Mouse (Mus musculus) liver, embryonic 12.5 days (tissue): ENCODE results near the gene Nrros. TPM values are rescaled to one million over a fixed set of nuclear protein-coding genes. Genes with fewer than 3 reads are reported as not detected.

Experiments used
- ATAC-seq: fragments of 200-750 bp; cut with Nextera tagmentation; 2 replicates; pipeline ENCODE4 v1.8.0; 2017; ENCODE audit warnings: moderate number of reproducible peaks, mild to moderate bottlenecking, moderate library complexity
- H3K27ac ChIP-seq: fragments of 300-500 bp; sonication (generic); 2 replicates; pipeline ENCODE4 v1.5.1; 2016; ENCODE audit warnings: mild to moderate bottlenecking
- H3K27me3 ChIP-seq: fragments of 300-500 bp; sonication (generic); replicated peaks from 2 replicates; pipeline ENCODE4 v1.6.1; 2016; ENCODE audit warnings: mild to moderate bottlenecking, moderate library complexity
- H3K36me3 ChIP-seq: fragments of 300-500 bp; sonication (generic); 2 replicates; pipeline ENCODE4 v1.6.1; 2016; ENCODE audit warnings: mild to moderate bottlenecking, moderate library complexity
- H3K4me1 ChIP-seq: fragments of 300-500 bp; sonication (generic); 2 replicates; pipeline ENCODE4 v1.6.1; 2016
- H3K4me2 ChIP-seq: fragments of 300-500 bp; sonication (generic); 2 replicates; pipeline ENCODE4 v1.6.1; 2016; ENCODE audit warnings: mild to moderate bottlenecking, moderate library complexity
- H3K4me3 ChIP-seq: fragments of 300-500 bp; sonication (generic); 2 replicates; pipeline ENCODE4 v1.5.1; 2016; ENCODE audit warnings: mild to moderate bottlenecking, moderate library complexity
- H3K9ac ChIP-seq: fragments of 300-500 bp; sonication (generic); 2 replicates; pipeline ENCODE4 v1.6.1; 2016; ENCODE audit warnings: mild to moderate bottlenecking, moderate library complexity
- H3K9me3 ChIP-seq: fragments of 300-500 bp; sonication (generic); replicated peaks from 2 replicates; pipeline ENCODE4 v1.6.1; 2016; ENCODE audit warnings: mild to moderate bottlenecking, moderate library complexity
- WGBS: fragments of 180-500 bp; shearing (Covaris S2); methylation state at CpG from one replicate; pipeline ENCODE4 v1.1.7; 2016; ENCODE audit not compliant: insufficient replicate concordance; 5-methylcytosine and 5-hydroxymethylcytosine counted together
- polyA plus RNA-seq: library from polyadenylated mRNA; unstranded; fragments of >200 nt; fragmentation: Nextera tagmentation; extraction: Ambion mirVana; gene quantifications from 2 replicates; pipeline ENCODE4 v1.2.1, GENCODE M21; 2016

The Nrros gene
- 26.5 and 29.9 TPM in 2 replicates for polyA plus RNA-seq

- Histone ChIP-seq H3K4me3 (peak within 1 kb of the TSS; percentile 59), H3K27ac (peak within 1 kb of the TSS; percentile 62), H3K27me3 (no peaks in the 10 kb centered on the region), H3K36me3 (peaks cover 11% of the 10 kb centered on the region), H3K9me3 (no peaks in the 10 kb centered on the region), H3K4me1 (peaks cover 44% of the 10 kb centered on the region), H3K9ac (peak within 1 kb of the TSS; percentile 72), H3K4me2 (peak within 1 kb of the TSS; percentile 82)
- peak; percentile 76 for ATAC-seq
- under 1% methylated on average over 25 of the region's 25 CpGs for WGBS
These were observed at the start of gene Nrros for GRCm38 (mm10) chr16:32165281-32165821. TSS of gene Nrros (minus strand) at chr16:32165594.

GRCm38 (mm10) chr16:32214804-32215576, 49.6 kb upstream of the Nrros start:
- H3K9ac ChIP-seq, result no peak overlapping the region
- H3K4me1 ChIP-seq, result no peaks in the 10 kb centered on the region
- H3K27ac ChIP-seq, result no peak overlapping the region
- H3K9me3 ChIP-seq, result peaks cover 5% of the 10 kb centered on the region
- no peak overlapping the region for H3K4me2 ChIP-seq
- no peak overlapping the region for H3K4me3 ChIP-seq
- 58% methylated on average over 17 of the region's 17 CpGs for WGBS
- no peak for ATAC-seq
- H3K27me3 ChIP-seq, result no peaks in the 10 kb centered on the region
- no peaks in the 10 kb centered on the region for H3K36me3 ChIP-seq

GRCm38 (mm10) chr16:32214156-32214555, 48.8 kb upstream of the Nrros start:
- H3K9ac ChIP-seq, result no peak overlapping the region
- no peak for ATAC-seq
- no peaks in the 10 kb centered on the region for H3K4me1 ChIP-seq
- no peak overlapping the region for H3K27ac ChIP-seq
- peaks cover 13% of the 10 kb centered on the region for H3K9me3 ChIP-seq
- H3K27me3 ChIP-seq, result no peaks in the 10 kb centered on the region
- no peaks in the 10 kb centered on the region for H3K36me3 ChIP-seq
- no peak overlapping the region for H3K4me2 ChIP-seq
- no peak overlapping the region for H3K4me3 ChIP-seq

GRCm38 (mm10) chr16:32204902-32205301, 39.5 kb upstream of the Nrros start:
- 48% methylated on average over 3 of the region's 3 CpGs for WGBS
- no peaks in the 10 kb centered on the region for H3K36me3 ChIP-seq

GRCm38 (mm10) chr16:32202681-32203080, 37.3 kb upstream of the Nrros start:
- WGBS, result 32% methylated on average over 6 of the region's 6 CpGs
- Histone ChIP-seq H3K9ac (no peak overlapping the region), H3K27me3 (no peaks in the 10 kb centered on the region), H3K4me3 (no peak overlapping the region), H3K27ac (no peak overlapping the region), H3K4me1 (no peaks in the 10 kb centered on the region), H3K4me2 (no peak overlapping the region), H3K9me3 (no peaks in the 10 kb centered on the region), H3K36me3 (no peaks in the 10 kb centered on the region)
- ATAC-seq, result peak; percentile 59; the same call in 1 of the 2 replicates

More at GRCm38 (mm10) chr16:32204902-32205301, 39.5 kb upstream of the Nrros start:
- no peak overlapping the region for H3K27ac ChIP-seq
- no peaks in the 10 kb centered on the region for H3K27me3 ChIP-seq
- H3K4me1 ChIP-seq, result no peaks in the 10 kb centered on the region
- H3K9ac ChIP-seq, result no peak overlapping the region
- H3K4me2 ChIP-seq, result no peak overlapping the region
- H3K9me3 ChIP-seq, result peaks cover 12% of the 10 kb centered on the region
- H3K4me3 ChIP-seq, result no peak overlapping the region
- ATAC-seq, result no peak

- H3K27ac ChIP-seq, result 0 out of 2 replicates have a peak overlapping the region, but pooled peaks have one; percentile 32
- H3K4me1 ChIP-seq, result no peaks in the 10 kb centered on the region
- H3K9me3 ChIP-seq, result no peaks in the 10 kb centered on the region
- peak overlapping the region; percentile 21; the same call in 1 of the 2 replicates for H3K4me2 ChIP-seq
- ATAC-seq, result no peak
- H3K4me3 ChIP-seq, result peak overlapping the region; percentile 27; the same call in 1 of the 2 replicates
- H3K9ac ChIP-seq, result no peak overlapping the region
- H3K27me3 ChIP-seq, result no peaks in the 10 kb centered on the region
- WGBS, result 66% methylated on average over 9 of the region's 9 CpGs
- no peaks in the 10 kb centered on the region for H3K36me3 ChIP-seq
These were observed 35.6 kb upstream of the Nrros start for GRCm38 (mm10) chr16:32201004-32201325.

- 70% methylated on average over 21 of the region's 21 CpGs for WGBS
- H3K27me3 ChIP-seq, result no peaks in the 10 kb centered on the region
- peak overlapping the region; percentile 32; the same call in 1 of the 2 replicates for H3K27ac ChIP-seq
- H3K36me3 ChIP-seq, result no peaks in the 10 kb centered on the region
- no peaks in the 10 kb centered on the region for H3K9me3 ChIP-seq
- ATAC-seq, result no peak
- peak overlapping the region; percentile 21 for H3K4me2 ChIP-seq
- 0 out of 2 replicates have a peak overlapping the region, but pooled peaks have one; percentile 24 for H3K9ac ChIP-seq
- H3K4me3 ChIP-seq, result peak overlapping the region; percentile 27; the same call in 1 of the 2 replicates
- no peaks in the 10 kb centered on the region for H3K4me1 ChIP-seq
These were observed 35.0 kb upstream of the Nrros start for GRCm38 (mm10) chr16:32200256-32201003.

- H3K4me1 ChIP-seq, result peaks cover 8% of the 10 kb centered on the region
- 0 out of 2 replicates have a peak, but pooled peaks cover under 1% of the 10 kb centered on the region for H3K9me3 ChIP-seq
- peak overlapping the region; percentile 26; the same call in 1 of the 2 replicates for H3K4me3 ChIP-seq
- no peaks in the 10 kb centered on the region for H3K36me3 ChIP-seq
- peak overlapping the region; percentile 58 for H3K4me2 ChIP-seq
- no peak for ATAC-seq
- 10% methylated on average over 11 of the region's 12 CpGs for WGBS
- peak overlapping the region; percentile 49; the same call in 1 of the 2 replicates for H3K9ac ChIP-seq
- H3K27ac ChIP-seq, result peak overlapping the region; percentile 62; the same call in 1 of the 2 replicates
- H3K27me3 ChIP-seq, result no peaks in the 10 kb centered on the region
These were observed 24.6 kb upstream of the Nrros start for GRCm38 (mm10) chr16:32190011-32190441.

- Histone ChIP-seq H3K9me3 (no peaks in the 10 kb centered on the region), H3K4me1 (peaks cover 8% of the 10 kb centered on the region), H3K4me2 (peak overlapping the region; percentile 12), H3K36me3 (no peaks in the 10 kb centered on the region), H3K4me3 (no peak overlapping the region), H3K27ac (0 out of 2 replicates have a peak overlapping the region, but pooled peaks have one; percentile 49), H3K27me3 (no peaks in the 10 kb centered on the region), H3K9ac (no peak overlapping the region)
- ATAC-seq, result no peak
- WGBS, result 25% methylated on average over 6 of the region's 6 CpGs
These were observed 23.7 kb upstream of the Nrros start for GRCm38 (mm10) chr16:32189109-32189508.

GRCm38 (mm10) chr16:32186056-32186455, 20.7 kb upstream of the Nrros start:
- H3K27me3 ChIP-seq, result no peaks in the 10 kb centered on the region
- H3K9ac ChIP-seq, result no peak overlapping the region
- H3K4me1 ChIP-seq, result peaks cover 8% of the 10 kb centered on the region
- H3K9me3 ChIP-seq, result no peaks in the 10 kb centered on the region
- no peak overlapping the region for H3K4me2 ChIP-seq
- ATAC-seq, result no peak
- WGBS, result 83% methylated on average over 5 of the region's 5 CpGs
- H3K4me3 ChIP-seq, result no peak overlapping the region
- H3K27ac ChIP-seq, result no peak overlapping the region
- no peaks in the 10 kb centered on the region for H3K36me3 ChIP-seq

- H3K9ac ChIP-seq, result no peak within 1 kb of the TSS
- H3K27ac ChIP-seq, result 0 out of 2 replicates have a peak within 1 kb of the TSS, but pooled peaks have one; percentile 41
- H3K36me3 ChIP-seq, result no peaks in the 10 kb centered on the region
- no peak within 1 kb of the TSS for H3K4me2 ChIP-seq
- no peak for ATAC-seq
- H3K4me3 ChIP-seq, result no peak within 1 kb of the TSS
- H3K9me3 ChIP-seq, result no peaks in the 10 kb centered on the region
- H3K4me1 ChIP-seq, result peaks cover 25% of the 10 kb centered on the region
- 37% methylated on average over 6 of the region's 6 CpGs for WGBS
- no peaks in the 10 kb centered on the region for H3K27me3 ChIP-seq
These were observed 14.0 kb upstream of the Nrros start, which contains the start of gene Bex6 for GRCm38 (mm10) chr16:32179333-32179901. TSS of gene Bex6 (plus strand) at chr16:32179823.
